Mouse (Mus musculus) yolk sac, embryonic 10.5 days (tissue): ENCODE results near the gene P2rx4.
A peak's percentile ranks its signal among the peaks of the same experiment; 100 is the strongest.
"Not testable (repeated sequence)": the region's sequence is repeated elsewhere in the genome, so short reads cannot be mapped to it uniquely, and the experiment has no call there.

Experiments used
- DNase-seq: peaks from one replicate; pipeline ENCODE4 v3.0.0-alpha.2; 2017; ENCODE audit warnings: low spot score

P2rx4 gene

GRCm38 (mm10) chr5:122707276-122708181, at the start of gene P2rx4:
TSS of gene P2rx4 (plus strand) at chr5:122707544.
- peak; percentile 90 for DNase-seq

- peak; percentile 51 for DNase-seq
Measured at GRCm38 (mm10) chr5:122662501-122662900, 44.8 kb upstream of the P2rx4 start.

- peak; percentile 77 for DNase-seq
Measured at GRCm38 (mm10) chr5:122665036-122665435, 42.3 kb upstream of the P2rx4 start.

GRCm38 (mm10) chr5:122668981-122669897, 38.1 kb upstream of the P2rx4 start:
- DNase-seq, result no peak

GRCm38 (mm10) chr5:122671641-122672040, 35.7 kb upstream of the P2rx4 start:
- not testable (repeated sequence) for DNase-seq

GRCm38 (mm10) chr5:122672298-122672697, 35.0 kb upstream of the P2rx4 start:
- no peak for DNase-seq

- no peak for DNase-seq
Measured at GRCm38 (mm10) chr5:122676002-122676401, 31.3 kb upstream of the P2rx4 start.

- DNase-seq, result no peak
Measured at GRCm38 (mm10) chr5:122677983-122678382, 29.4 kb upstream of the P2rx4 start.

GRCm38 (mm10) chr5:122679881-122680280, 27.5 kb upstream of the P2rx4 start:
- DNase-seq, result no peak

GRCm38 (mm10) chr5:122681276-122681675, 26.1 kb upstream of the P2rx4 start:
- no peak for DNase-seq

GRCm38 (mm10) chr5:122683926-122684325, 23.4 kb upstream of the P2rx4 start:
- no peak for DNase-seq

GRCm38 (mm10) chr5:122687391-122687790, 20.0 kb upstream of the P2rx4 start:
- DNase-seq, result no peak

- DNase-seq, result no peak
Measured at GRCm38 (mm10) chr5:122689153-122689552, 18.2 kb upstream of the P2rx4 start.

- peak; percentile 84 for DNase-seq
Measured at GRCm38 (mm10) chr5:122690486-122690885, 16.9 kb upstream of the P2rx4 start.

- peak; percentile 43 for DNase-seq
Measured at GRCm38 (mm10) chr5:122693431-122694207, 13.7 kb upstream of the P2rx4 start.

GRCm38 (mm10) chr5:122695516-122695915, 11.8 kb upstream of the P2rx4 start:
- no peak for DNase-seq

- DNase-seq, result peak; percentile 71
Measured at GRCm38 (mm10) chr5:122698041-122698700, 9.2 kb upstream of the P2rx4 start.

- no peak for DNase-seq
Measured at GRCm38 (mm10) chr5:122698701-122699060, 8.7 kb upstream of the P2rx4 start.

- no peak for DNase-seq
Measured at GRCm38 (mm10) chr5:122700109-122700836, 7.1 kb upstream of the P2rx4 start.

GRCm38 (mm10) chr5:122700837-122701212, 6.5 kb upstream of the P2rx4 start:
- DNase-seq, result peak; percentile 60

- no peak for DNase-seq
Measured at GRCm38 (mm10) chr5:122702156-122702555, 5.2 kb upstream of the P2rx4 start.
